Mouse (Mus musculus) bone marrow macrophage, adult 2 months (primary cell): Measurements from ENCODE around the gene Myadml2.

Source experiments
- CTCF ChIP-seq: IDR thresholded peaks from 2 replicates; pipeline ENCODE4 v1.5.1; 2012; ENCODE audit warnings: low read depth, mild to moderate bottlenecking, low read length, moderate library complexity
- POLR2A ChIP-seq: IDR thresholded peaks from 2 replicates; pipeline ENCODE4 v1.6.1; 2012; ENCODE audit warnings: mild to moderate bottlenecking, low read depth, low read length, borderline replicate concordance

GRCm38 (mm10) chr11:120643601-120643987, 4.4 kb downstream of the Myadml2 start, which contains the start of gene Pycr1:
- TF ChIP-seq CTCF (no peak), POLR2A (no peak)
